Mouse (Mus musculus): ENCODE results near the gene Rbm20. TPM values are rescaled to one million over a fixed set of nuclear protein-coding genes. Genes with fewer than 3 reads are reported as not detected.
"Not testable (repeated sequence)": the region's sequence is repeated elsewhere in the genome, so short reads cannot be mapped to it uniquely, and the experiment has no call there.

The Rbm20 gene
- polyA plus RNA-seq, 1 experiment from 2014 or later: 2.5 TPM

- Histone ChIP-seq H3K9me3 (replicated peaks; ENCODE audit: low read length) (no peaks in the 10 kb centered on the region), H3K27me3 (ENCODE audit: insufficient read depth, low read length) (no peaks in the 10 kb centered on the region), H3K4me3 (replicated peaks; ENCODE audit: low read depth, low read length) (no peak overlapping the region), H3K36me3 (ENCODE audit: insufficient read depth, low read length) (no peaks in the 10 kb centered on the region), H3K27ac (no peak overlapping the region), H3K4me1 (replicated peaks; ENCODE audit: insufficient read depth, low read length) (peaks cover 7% of the 10 kb centered on the region), H3K9ac (ENCODE audit: low read depth, low read length) (no peak overlapping the region), H3K4me2 (ENCODE audit: low read length) (no peak overlapping the region)
- TF ChIP-seq CTCF (IDR thresholded peaks at IDR 0.05; ENCODE audit: low read depth): no peak
- no peak for ATAC-seq (replicated peaks; ENCODE audit: low FRiP score, low read depth)
- 62% methylated on average over 2 of the region's 2 CpGs for WGBS
- DNase-seq (ENCODE audit: low spot score): no peak
Measured at GRCm38 (mm10) chr19:53803954-53804353, 126.8 kb downstream of the Rbm20 start.

- peaks cover 19% of the 10 kb centered on the region for H3K4me1 ChIP-seq (replicated peaks; ENCODE audit: insufficient read depth, low read length)
- no peak overlapping the region for H3K27ac ChIP-seq
- H3K27me3 ChIP-seq (ENCODE audit: insufficient read depth, low read length): no peaks in the 10 kb centered on the region
- no peak overlapping the region for H3K4me3 ChIP-seq (replicated peaks; ENCODE audit: low read depth, low read length)
- no peak for ATAC-seq (replicated peaks; ENCODE audit: low FRiP score, low read depth)
- no peak for TF ChIP-seq CTCF (IDR thresholded peaks at IDR 0.05; ENCODE audit: low read depth)
- H3K9me3 ChIP-seq (replicated peaks; ENCODE audit: low read length): no peaks in the 10 kb centered on the region
- H3K36me3 ChIP-seq (ENCODE audit: insufficient read depth, low read length): no peaks in the 10 kb centered on the region
- no peak overlapping the region for H3K9ac ChIP-seq (ENCODE audit: low read depth, low read length)
- DNase-seq (ENCODE audit: low spot score): no peak
- WGBS: 80% methylated on average over 3 of the region's 3 CpGs
- no peak overlapping the region for H3K4me2 ChIP-seq (ENCODE audit: low read length)
Measured at GRCm38 (mm10) chr19:53805063-53805462, 128.0 kb downstream of the Rbm20 start.

GRCm38 (mm10) chr19:53806126-53806525 lies 129.0 kb downstream of the Rbm20 start:
- Histone ChIP-seq H3K27me3 (ENCODE audit: insufficient read depth, low read length) (no peaks in the 10 kb centered on the region), H3K4me2 (ENCODE audit: low read length) (no peak overlapping the region), H3K9me3 (replicated peaks; ENCODE audit: low read length) (no peaks in the 10 kb centered on the region), H3K9ac (ENCODE audit: low read depth, low read length) (no peak overlapping the region), H3K27ac (no peak overlapping the region), H3K4me3 (replicated peaks; ENCODE audit: low read depth, low read length) (no peak overlapping the region), H3K36me3 (ENCODE audit: insufficient read depth, low read length) (no peaks in the 10 kb centered on the region), H3K4me1 (replicated peaks; ENCODE audit: insufficient read depth, low read length) (peaks cover 19% of the 10 kb centered on the region)
- TF ChIP-seq CTCF (IDR thresholded peaks at IDR 0.05; ENCODE audit: low read depth): no peak
- ATAC-seq (replicated peaks; ENCODE audit: low FRiP score, low read depth): no peak
- no peak for DNase-seq (ENCODE audit: low spot score)
- WGBS: 26% methylated on average over 7 of the region's 7 CpGs

GRCm38 (mm10) chr19:53806526-53807275 lies 129.6 kb downstream of the Rbm20 start:
- Histone ChIP-seq H3K4me1 (replicated peaks; ENCODE audit: insufficient read depth, low read length) (peaks cover 19% of the 10 kb centered on the region), H3K27ac (peak overlapping the region; percentile 26; the same call in 1 of the 2 replicates)
- not testable (repeated sequence) for DNase-seq (ENCODE audit: low spot score); H3K4me3 ChIP-seq (replicated peaks; ENCODE audit: low read depth, low read length); H3K27me3 ChIP-seq (ENCODE audit: insufficient read depth, low read length); H3K4me2 ChIP-seq (ENCODE audit: low read length); H3K9me3 ChIP-seq (replicated peaks; ENCODE audit: low read length); H3K36me3 ChIP-seq (ENCODE audit: insufficient read depth, low read length); H3K9ac ChIP-seq (ENCODE audit: low read depth, low read length); ATAC-seq (replicated peaks; ENCODE audit: low FRiP score, low read depth)
- 72% methylated on average over 6 of the region's 6 CpGs for WGBS

GRCm38 (mm10) chr19:53807276-53807801 lies 130.2 kb downstream of the Rbm20 start:
- H3K4me3 ChIP-seq (replicated peaks; ENCODE audit: low read depth, low read length): no peak overlapping the region
- ATAC-seq (replicated peaks; ENCODE audit: low FRiP score, low read depth): no peak
- no peak for TF ChIP-seq CTCF (IDR thresholded peaks at IDR 0.05; ENCODE audit: low read depth)
- peak overlapping the region; percentile 26; the same call in 1 of the 2 replicates for H3K27ac ChIP-seq
- H3K9ac ChIP-seq (ENCODE audit: low read depth, low read length): no peak overlapping the region
- H3K27me3 ChIP-seq (ENCODE audit: insufficient read depth, low read length): no peaks in the 10 kb centered on the region
- 67% methylated on average over 5 of the region's 5 CpGs for WGBS
- H3K4me1 ChIP-seq (replicated peaks; ENCODE audit: insufficient read depth, low read length): peaks cover 19% of the 10 kb centered on the region
- H3K9me3 ChIP-seq (replicated peaks; ENCODE audit: low read length): no peaks in the 10 kb centered on the region
- no peaks in the 10 kb centered on the region for H3K36me3 ChIP-seq (ENCODE audit: insufficient read depth, low read length)
- no peak for DNase-seq (ENCODE audit: low spot score)
- H3K4me2 ChIP-seq (ENCODE audit: low read length): no peak overlapping the region

- no peak overlapping the region for H3K4me2 ChIP-seq (ENCODE audit: low read length)
Measured at GRCm38 (mm10) chr19:53808041-53808777, 131.1 kb downstream of the Rbm20 start.

More at GRCm38 (mm10) chr19:53808041-53808777, 131.1 kb downstream of the Rbm20 start:
- Histone ChIP-seq H3K4me1 (replicated peaks; ENCODE audit: insufficient read depth, low read length) (peaks cover 19% of the 10 kb centered on the region), H3K36me3 (ENCODE audit: insufficient read depth, low read length) (no peaks in the 10 kb centered on the region), H3K9ac (ENCODE audit: low read depth, low read length) (no peak overlapping the region), H3K4me3 (replicated peaks; ENCODE audit: low read depth, low read length) (no peak overlapping the region), H3K27me3 (ENCODE audit: insufficient read depth, low read length) (no peaks in the 10 kb centered on the region), H3K9me3 (replicated peaks; ENCODE audit: low read length) (no peaks in the 10 kb centered on the region), H3K27ac (no peak overlapping the region)
- TF ChIP-seq CTCF (IDR thresholded peaks at IDR 0.05; ENCODE audit: low read depth): no peak
- DNase-seq (ENCODE audit: low spot score): peak; percentile 70
- no peak for ATAC-seq (replicated peaks; ENCODE audit: low FRiP score, low read depth)
- WGBS: 35% methylated on average over 15 of the region's 15 CpGs

All from kidney, postnatal 0 days (tissue).